Mouse (Mus musculus): ENCODE data around the gene Nrgn. TPM values are rescaled to one million over a fixed set of nuclear protein-coding genes. Genes with fewer than 3 reads are reported as not detected.

The Nrgn gene
- polyA plus RNA-seq, 1 experiment from 2014 or later: 1.9 TPM

DNA sequence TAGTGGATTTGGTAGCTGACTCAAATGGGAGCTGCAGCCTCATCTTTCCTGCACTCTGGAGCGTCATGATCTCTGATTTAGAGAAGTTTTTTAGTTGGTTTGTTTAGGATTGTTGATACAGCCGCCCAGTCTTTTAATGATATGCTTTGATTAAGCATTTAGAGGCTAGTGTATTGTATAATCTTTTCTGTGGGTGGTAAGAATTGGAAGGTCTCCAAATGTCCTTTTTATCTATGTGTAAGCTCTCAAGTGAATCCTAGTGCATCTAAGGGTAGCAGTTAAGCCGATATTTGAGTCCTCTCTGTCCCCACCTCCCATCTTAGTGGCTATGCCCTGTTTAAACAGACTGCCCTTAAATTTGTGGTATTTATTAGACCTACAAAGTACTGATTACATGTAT lies 38.2 kb downstream of the Nrgn start:
- WGBS: 92% methylated on average over 3 of the region's 3 CpGs
- H3K27me3 ChIP-seq (ENCODE audit: control insufficient read depth, insufficient read depth, low read length): no peaks in the 10 kb centered on the region
- H3K4me1 ChIP-seq (ENCODE audit: control insufficient read depth, insufficient read depth, low read length): no peaks in the 10 kb centered on the region
- no peak overlapping the region for H3K4me3 ChIP-seq (ENCODE audit: low read depth, low read length)
- H3K9ac ChIP-seq (replicated peaks; ENCODE audit: low read length): no peak overlapping the region
- H3K9me3 ChIP-seq (replicated peaks; ENCODE audit: control insufficient read depth, low read length): no peaks in the 10 kb centered on the region
- DNase-seq (ENCODE audit: low spot score) (no peak), ATAC-seq (replicated peaks; ENCODE audit: insufficient number of reproducible peaks, low FRiP score, low TSS enrichment, low read depth) (no peak)
- H3K27ac ChIP-seq (replicated peaks; ENCODE audit: low read depth, low read length): no peak overlapping the region
- no peak overlapping the region for H3K4me2 ChIP-seq (ENCODE audit: low read depth, low read length)
- H3K36me3 ChIP-seq (replicated peaks; ENCODE audit: control insufficient read depth, insufficient read depth, low read depth, low read length): no peaks in the 10 kb centered on the region

DNA sequence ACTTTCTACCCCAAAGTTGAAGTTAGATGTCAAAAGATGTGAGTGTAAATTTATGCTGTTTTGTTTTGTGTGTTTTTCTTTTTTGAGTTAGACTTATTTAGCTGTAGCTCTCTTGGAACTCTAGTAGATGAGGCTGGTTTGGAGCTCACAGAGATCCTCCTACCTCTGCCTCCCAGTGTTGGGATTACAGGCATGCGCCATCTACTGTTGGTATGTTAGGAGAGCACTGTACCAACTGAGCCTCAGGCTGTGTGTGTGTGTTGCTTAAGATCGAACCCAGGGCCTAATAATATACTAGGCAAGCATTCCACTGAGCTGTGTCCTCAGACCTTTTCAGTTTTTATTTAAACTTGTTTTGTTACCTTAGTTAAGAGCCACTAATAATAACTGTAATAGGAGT lies 40.6 kb downstream of the Nrgn start:
- no peaks in the 10 kb centered on the region for H3K27me3 ChIP-seq (ENCODE audit: control insufficient read depth, insufficient read depth, low read length)
- H3K4me3 ChIP-seq (ENCODE audit: low read depth, low read length): no peak overlapping the region
- whole genome bisulfite sequencing: 95% methylated on average over 2 of the region's 2 CpGs
- no peak overlapping the region for H3K9ac ChIP-seq (replicated peaks; ENCODE audit: low read length)
- no peaks in the 10 kb centered on the region for H3K9me3 ChIP-seq (replicated peaks; ENCODE audit: control insufficient read depth, low read length)
- H3K27ac ChIP-seq (replicated peaks; ENCODE audit: low read depth, low read length): no peak overlapping the region
- no peaks in the 10 kb centered on the region for H3K4me1 ChIP-seq (ENCODE audit: control insufficient read depth, insufficient read depth, low read length)
- ATAC-seq (replicated peaks; ENCODE audit: insufficient number of reproducible peaks, low FRiP score, low TSS enrichment, low read depth) (no peak), DNase-seq (ENCODE audit: low spot score) (no peak)
- H3K4me2 ChIP-seq (ENCODE audit: low read depth, low read length): no peak overlapping the region
- H3K36me3 ChIP-seq (replicated peaks; ENCODE audit: control insufficient read depth, insufficient read depth, low read depth, low read length): no peaks in the 10 kb centered on the region

DNA sequence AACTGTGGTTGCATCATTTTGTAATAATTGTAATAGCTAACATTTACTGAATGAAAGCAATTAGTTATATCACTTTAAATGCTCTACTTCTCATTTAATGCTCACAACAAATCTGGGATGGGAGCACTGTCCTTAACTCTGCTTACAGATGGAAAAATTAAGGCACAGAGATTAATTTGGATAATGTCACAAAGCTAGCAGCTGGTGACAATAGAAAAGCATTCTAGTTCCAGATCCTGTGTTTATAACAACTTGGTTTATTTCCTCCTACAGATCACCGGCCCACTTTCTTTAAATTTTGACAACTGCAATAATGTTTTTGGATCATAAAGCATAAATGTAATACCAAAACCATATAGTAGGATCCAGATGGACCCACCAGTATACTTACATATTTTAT lies 46.7 kb downstream of the Nrgn start:
- 97% methylated on average over 1 of the region's 1 CpGs for WGBS
- Histone ChIP-seq H3K4me2 (ENCODE audit: low read depth, low read length) (no peak overlapping the region), H3K4me3 (ENCODE audit: low read depth, low read length) (no peak overlapping the region), H3K9me3 (replicated peaks; ENCODE audit: control insufficient read depth, low read length) (no peaks in the 10 kb centered on the region), H3K36me3 (replicated peaks; ENCODE audit: control insufficient read depth, insufficient read depth, low read depth, low read length) (no peaks in the 10 kb centered on the region), H3K4me1 (ENCODE audit: control insufficient read depth, insufficient read depth, low read length) (no peaks in the 10 kb centered on the region), H3K27ac (replicated peaks; ENCODE audit: low read depth, low read length) (no peak overlapping the region), H3K27me3 (ENCODE audit: control insufficient read depth, insufficient read depth, low read length) (no peaks in the 10 kb centered on the region), H3K9ac (replicated peaks; ENCODE audit: low read length) (no peak overlapping the region)
- no peak for DNase-seq (ENCODE audit: low spot score)
- ATAC-seq (replicated peaks; ENCODE audit: insufficient number of reproducible peaks, low FRiP score, low TSS enrichment, low read depth): no peak

DNA sequence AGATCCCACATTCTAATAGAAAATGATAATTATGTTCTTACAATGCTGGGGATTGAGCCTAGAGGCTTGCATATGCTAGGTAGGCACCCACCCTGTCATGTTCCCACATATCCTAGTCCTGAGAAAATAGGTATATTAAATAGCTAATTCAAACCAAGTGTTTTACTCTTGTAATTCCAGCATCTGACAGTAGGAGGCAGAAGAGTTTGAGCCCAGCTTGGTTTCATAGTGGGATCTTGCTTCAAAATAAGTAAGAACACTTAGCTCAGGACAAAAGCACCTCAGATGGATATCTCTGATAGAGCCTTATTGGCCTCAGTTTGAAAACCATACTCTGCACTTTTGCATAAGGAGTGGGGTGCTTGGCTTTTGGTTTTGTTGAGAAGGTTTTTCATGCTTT lies 48.4 kb downstream of the Nrgn start:
- ATAC-seq (replicated peaks; ENCODE audit: insufficient number of reproducible peaks, low FRiP score, low TSS enrichment, low read depth) (no peak), DNase-seq (ENCODE audit: low spot score) (no peak)
- Histone ChIP-seq H3K4me2 (ENCODE audit: low read depth, low read length) (no peak overlapping the region), H3K4me1 (ENCODE audit: control insufficient read depth, insufficient read depth, low read length) (no peaks in the 10 kb centered on the region), H3K36me3 (replicated peaks; ENCODE audit: control insufficient read depth, insufficient read depth, low read depth, low read length) (no peaks in the 10 kb centered on the region), H3K4me3 (ENCODE audit: low read depth, low read length) (no peak overlapping the region), H3K27me3 (ENCODE audit: control insufficient read depth, insufficient read depth, low read length) (no peaks in the 10 kb centered on the region), H3K9ac (replicated peaks; ENCODE audit: low read length) (no peak overlapping the region), H3K27ac (replicated peaks; ENCODE audit: low read depth, low read length) (no peak overlapping the region), H3K9me3 (replicated peaks; ENCODE audit: control insufficient read depth, low read length) (no peaks in the 10 kb centered on the region)

DNA sequence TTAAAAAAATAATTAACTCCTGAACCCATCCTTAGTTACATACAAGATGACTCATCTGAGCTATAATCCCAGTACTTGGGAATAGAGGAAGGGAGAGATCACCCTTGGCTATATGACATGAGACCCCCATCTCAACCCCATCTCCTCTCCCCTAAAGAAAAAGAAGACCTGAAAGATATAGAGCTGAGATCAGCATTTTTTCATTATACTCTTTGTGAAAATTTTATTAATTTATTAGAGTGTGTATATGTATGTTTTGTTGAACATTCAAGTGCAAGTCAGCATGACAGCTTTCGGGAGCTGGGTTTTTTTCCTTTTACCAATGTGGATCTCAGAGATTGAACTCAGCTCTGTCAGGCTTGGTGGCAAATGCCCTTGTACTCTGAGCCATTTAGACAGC lies 51.5 kb downstream of the Nrgn start:
- H3K9ac ChIP-seq (replicated peaks; ENCODE audit: low read length): no peak overlapping the region
- no peak overlapping the region for H3K4me2 ChIP-seq (ENCODE audit: low read depth, low read length)
- H3K4me3 ChIP-seq (ENCODE audit: low read depth, low read length): no peak overlapping the region
- ATAC-seq (replicated peaks; ENCODE audit: insufficient number of reproducible peaks, low FRiP score, low TSS enrichment, low read depth) (no peak), DNase-seq (ENCODE audit: low spot score) (no peak)
- 90% methylated on average over 1 of the region's 1 CpGs for WGBS
- H3K36me3 ChIP-seq (replicated peaks; ENCODE audit: control insufficient read depth, insufficient read depth, low read depth, low read length): no peaks in the 10 kb centered on the region
- no peaks in the 10 kb centered on the region for H3K9me3 ChIP-seq (replicated peaks; ENCODE audit: control insufficient read depth, low read length)
- no peak overlapping the region for H3K27ac ChIP-seq (replicated peaks; ENCODE audit: low read depth, low read length)
- no peaks in the 10 kb centered on the region for H3K27me3 ChIP-seq (ENCODE audit: control insufficient read depth, insufficient read depth, low read length)
- no peaks in the 10 kb centered on the region for H3K4me1 ChIP-seq (ENCODE audit: control insufficient read depth, insufficient read depth, low read length)

DNA sequence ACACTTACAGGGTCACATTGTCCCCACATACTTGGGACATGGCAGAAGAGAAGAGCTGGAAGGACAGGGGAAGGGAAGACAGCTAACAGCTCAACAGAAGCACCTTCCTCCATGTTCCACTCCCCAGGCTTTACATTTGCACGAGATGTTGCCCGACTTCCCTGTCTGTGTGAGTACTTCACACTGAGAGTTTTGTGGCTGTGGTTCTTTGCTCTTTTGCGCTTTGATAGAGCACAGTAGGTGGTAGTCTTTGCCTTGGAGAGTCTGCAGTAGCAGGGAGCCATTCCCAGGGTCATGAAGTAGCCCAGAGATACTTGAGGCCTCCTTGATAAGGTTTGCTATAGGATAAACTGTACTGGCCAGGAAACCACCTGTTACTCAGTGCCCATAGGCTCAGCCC lies 52.5 kb downstream of the Nrgn start:
- H3K9ac ChIP-seq (replicated peaks; ENCODE audit: low read length): no peak overlapping the region
- no peaks in the 10 kb centered on the region for H3K9me3 ChIP-seq (replicated peaks; ENCODE audit: control insufficient read depth, low read length)
- no peak overlapping the region for H3K27ac ChIP-seq (replicated peaks; ENCODE audit: low read depth, low read length)
- no peaks in the 10 kb centered on the region for H3K27me3 ChIP-seq (ENCODE audit: control insufficient read depth, insufficient read depth, low read length)
- WGBS: 83% methylated on average over 3 of the region's 3 CpGs
- ATAC-seq (replicated peaks; ENCODE audit: insufficient number of reproducible peaks, low FRiP score, low TSS enrichment, low read depth): no peak
- no peaks in the 10 kb centered on the region for H3K36me3 ChIP-seq (replicated peaks; ENCODE audit: control insufficient read depth, insufficient read depth, low read depth, low read length)
- H3K4me2 ChIP-seq (ENCODE audit: low read depth, low read length): no peak overlapping the region
- H3K4me3 ChIP-seq (ENCODE audit: low read depth, low read length): no peak overlapping the region
- H3K4me1 ChIP-seq (ENCODE audit: control insufficient read depth, insufficient read depth, low read length): no peaks in the 10 kb centered on the region
- no peak for DNase-seq (ENCODE audit: low spot score)

DNA sequence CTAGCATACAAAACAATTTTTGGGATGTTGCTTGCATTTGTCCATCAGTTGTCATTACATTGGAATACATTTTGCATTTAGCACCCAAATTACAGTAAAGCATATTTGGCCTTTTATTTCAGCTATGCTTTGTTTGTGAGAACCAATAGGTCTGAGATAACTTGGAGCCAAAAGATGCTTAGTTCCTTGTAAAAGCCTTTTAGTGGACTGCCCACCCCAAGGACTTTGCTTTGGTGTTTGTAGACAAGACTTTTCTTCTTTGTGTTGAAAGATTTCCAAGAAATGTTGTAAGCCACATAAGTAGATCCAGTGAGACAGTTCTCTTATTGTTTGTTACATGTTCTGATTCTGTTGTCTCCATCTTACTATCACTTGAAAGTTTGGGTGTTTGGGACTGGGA lies 56.4 kb downstream of the Nrgn start:
- Histone ChIP-seq H3K4me1 (ENCODE audit: control insufficient read depth, insufficient read depth, low read length) (no peaks in the 10 kb centered on the region), H3K36me3 (replicated peaks; ENCODE audit: control insufficient read depth, insufficient read depth, low read depth, low read length) (no peaks in the 10 kb centered on the region), H3K9ac (replicated peaks; ENCODE audit: low read length) (no peak overlapping the region), H3K9me3 (replicated peaks; ENCODE audit: control insufficient read depth, low read length) (no peaks in the 10 kb centered on the region), H3K4me3 (ENCODE audit: low read depth, low read length) (no peak overlapping the region), H3K27ac (replicated peaks; ENCODE audit: low read depth, low read length) (no peak overlapping the region), H3K4me2 (ENCODE audit: low read depth, low read length) (no peak overlapping the region), H3K27me3 (ENCODE audit: control insufficient read depth, insufficient read depth, low read length) (no peaks in the 10 kb centered on the region)
- no peak for DNase-seq (ENCODE audit: low spot score)
- no peak for ATAC-seq (replicated peaks; ENCODE audit: insufficient number of reproducible peaks, low FRiP score, low TSS enrichment, low read depth)

DNA sequence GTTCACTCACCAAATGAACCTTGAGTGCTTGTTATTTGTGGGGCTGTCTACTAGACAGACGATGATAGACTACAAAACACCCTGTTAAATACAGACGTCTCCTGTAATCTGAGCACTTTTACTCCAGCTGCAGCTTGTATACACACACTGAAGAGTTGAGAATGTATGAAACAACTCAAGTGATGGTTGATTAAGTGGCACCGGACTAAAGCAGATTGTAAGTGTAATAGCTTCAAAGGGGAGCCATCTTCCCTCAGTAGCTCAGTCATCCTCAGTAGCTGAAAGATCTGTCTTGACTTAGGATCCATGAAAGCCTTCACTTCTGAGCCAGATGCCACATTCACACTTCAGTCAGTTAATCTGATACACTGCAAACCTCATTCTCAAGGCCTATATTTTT lies 56.9 kb downstream of the Nrgn start:
- H3K4me2 ChIP-seq (ENCODE audit: low read depth, low read length): no peak overlapping the region
- DNase-seq (ENCODE audit: low spot score) (no peak), ATAC-seq (replicated peaks; ENCODE audit: insufficient number of reproducible peaks, low FRiP score, low TSS enrichment, low read depth) (no peak)
- H3K27ac ChIP-seq (replicated peaks; ENCODE audit: low read depth, low read length): no peak overlapping the region
- no peaks in the 10 kb centered on the region for H3K27me3 ChIP-seq (ENCODE audit: control insufficient read depth, insufficient read depth, low read length)
- WGBS: 70% methylated on average over 3 of the region's 3 CpGs
- H3K36me3 ChIP-seq (replicated peaks; ENCODE audit: control insufficient read depth, insufficient read depth, low read depth, low read length): no peaks in the 10 kb centered on the region
- H3K4me1 ChIP-seq (ENCODE audit: control insufficient read depth, insufficient read depth, low read length): no peaks in the 10 kb centered on the region
- no peak overlapping the region for H3K4me3 ChIP-seq (ENCODE audit: low read depth, low read length)
- H3K9me3 ChIP-seq (replicated peaks; ENCODE audit: control insufficient read depth, low read length): no peaks in the 10 kb centered on the region
- H3K9ac ChIP-seq (replicated peaks; ENCODE audit: low read length): no peak overlapping the region
